Mouse (Mus musculus) adrenal gland, adult 8-10 months (tissue): ENCODE measurements around the gene Olfr944. TPM values are rescaled to one million over a fixed set of nuclear protein-coding genes. Genes with fewer than 3 reads are reported as not detected.

Experiments used
- DNase-seq: peaks from one replicate; pipeline ENCODE4 v3.0.0; 2022
- total RNA-seq, 4 experiments: library from RNA; stranded (reverse); gene quantifications; 2 replicates each; pipeline ENCODE4 v1.2.4; 2022

Olfr944 gene
- not detected for total RNA-seq

DNA sequence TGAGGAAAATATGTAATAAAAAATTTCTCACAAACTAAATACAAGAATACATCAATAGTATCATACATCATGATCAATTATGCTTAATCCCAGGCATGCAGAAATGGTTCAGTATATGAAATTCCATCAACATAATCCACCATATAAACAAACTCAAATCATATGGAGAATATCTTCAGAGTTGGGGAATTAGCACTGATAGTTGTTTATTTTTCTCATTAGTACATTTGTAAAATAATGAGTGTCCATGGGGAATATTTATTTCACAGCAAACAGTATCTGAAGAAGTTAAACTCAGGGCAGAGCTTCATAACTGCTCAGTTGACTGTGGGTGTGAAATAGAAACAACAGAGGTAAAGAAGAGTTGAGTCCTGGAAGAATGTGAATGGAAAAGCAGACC, at the start of gene Olfr944:
Olfr944 (plus strand) TSS at position 301 of the 400 bp plus-strand sequence.
- DNase-seq: no peak

DNA sequence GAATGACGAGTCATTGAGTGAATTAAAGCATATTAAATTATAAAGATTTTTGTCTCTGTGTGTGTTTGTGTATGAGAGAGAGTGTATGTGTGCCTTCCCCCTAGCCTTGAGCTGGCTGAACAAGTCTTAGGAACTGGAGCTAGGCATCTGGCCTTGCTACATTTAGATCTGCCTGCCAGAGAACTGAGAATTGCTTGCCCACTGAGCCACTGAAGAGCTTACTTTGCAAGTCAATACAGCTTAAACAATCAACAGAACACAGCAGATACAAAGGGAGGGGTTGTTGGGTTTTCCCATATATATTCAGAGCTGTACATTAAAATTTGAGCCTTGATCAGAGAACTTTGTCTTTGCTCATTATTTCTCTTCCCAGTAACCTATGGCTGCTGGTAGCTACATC, 49.3 kb upstream of the Olfr944 start:
- no peak for DNase-seq

DNA sequence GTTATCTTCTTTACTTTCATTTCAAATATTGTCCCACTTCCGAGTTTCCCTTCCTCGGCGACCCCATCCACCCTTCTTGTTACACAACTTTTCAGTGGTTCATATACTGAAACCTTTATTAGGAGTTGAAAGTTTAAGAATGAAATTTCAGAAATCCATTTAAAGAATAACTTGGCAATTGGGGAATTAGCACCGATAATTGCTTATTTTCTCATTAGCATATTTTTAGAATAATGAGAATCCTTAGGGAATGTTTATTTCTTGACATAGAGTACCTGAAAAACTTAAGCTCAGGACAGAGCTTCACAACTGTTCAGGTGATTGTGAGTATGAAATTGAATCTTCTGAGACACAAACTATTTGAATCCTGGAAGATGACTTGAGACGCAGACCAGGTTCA, 35.7 kb upstream of the Olfr944 start, which contains the start of gene Olfr943:
Olfr943 (plus strand) TSS at position 301 of the 400 bp plus-strand sequence.
- no peak for DNase-seq

DNA sequence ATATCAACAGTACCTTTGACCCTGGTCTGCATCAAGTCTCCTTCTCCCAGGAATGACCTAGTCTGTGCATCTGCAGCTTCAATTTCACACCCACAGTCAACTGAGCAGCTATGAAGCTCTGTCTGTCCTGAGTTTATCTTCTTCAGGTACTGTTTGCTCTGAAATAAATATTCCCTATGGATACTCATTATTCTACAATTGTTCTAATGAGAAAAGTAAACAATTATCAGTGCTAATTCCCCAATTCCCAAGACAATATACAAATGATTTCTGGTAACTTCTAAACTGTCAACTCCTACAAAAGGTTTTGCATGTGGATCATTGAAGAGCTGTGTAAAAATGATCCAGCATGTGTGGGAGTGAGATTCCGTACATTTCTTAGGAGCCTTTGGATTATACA, 48.2 kb downstream of the Olfr944 start, which contains the start of gene Olfr1537:
Olfr1537 (minus strand) TSS at position 101 of the 400 bp plus-strand sequence.
- DNase-seq: no peak

Other genes starting within 250 kb of the Olfr944 start
- not detected for gene Olfr933, start 229.6 kb upstream of the Olfr944 start, total RNA-seq
- not detected for gene Olfr934, start 213.6 kb upstream of the Olfr944 start, total RNA-seq
- gene Olfr935, start 202.2 kb upstream of the Olfr944 start, total RNA-seq: not detected
- gene Olfr146, start 178.5 kb upstream of the Olfr944 start, total RNA-seq: not detected
- not detected for gene Olfr937, start 137.0 kb upstream of the Olfr944 start, total RNA-seq
- gene Olfr938, start 123.0 kb upstream of the Olfr944 start, total RNA-seq: not detected
- not detected for gene Olfr27, start 73.8 kb upstream of the Olfr944 start, total RNA-seq
- gene Olfr943, start 35.6 kb upstream of the Olfr944 start, total RNA-seq: not detected
- gene Olfr1537, start 48.1 kb downstream of the Olfr944 start, total RNA-seq: not detected
- not detected for gene Olfr945, start 74.9 kb downstream of the Olfr944 start, total RNA-seq
- gene Olfr948, start 124.1 kb downstream of the Olfr944 start, total RNA-seq: not detected
- gene Olfr951, start 185.5 kb downstream of the Olfr944 start, total RNA-seq: not detected
- gene Olfr952, start 225.2 kb downstream of the Olfr944 start, total RNA-seq: not detected